Mouse (Mus musculus) embryonic facial prominence, embryonic 15.5 days (tissue): ENCODE data around the gene Rnf103. TPM values are rescaled to one million over a fixed set of nuclear protein-coding genes. Genes with fewer than 3 reads are reported as not detected.
"Not testable (repeated sequence)": the region's sequence is repeated elsewhere in the genome, so short reads cannot be mapped to it uniquely, and the experiment has no call there.

Experiments
- ATAC-seq: fragments of 200-750 bp; cut with Nextera tagmentation; 2 replicates; pipeline ENCODE4 v1.8.0; 2017; ENCODE audit warnings: low read depth, moderate TSS enrichment; ENCODE audit not compliant: insufficient number of reproducible peaks, low FRiP score, low TSS enrichment
- H3K27ac ChIP-seq: fragments of 300-500 bp; sonication (generic); replicated peaks from 2 replicates; pipeline ENCODE4 v1.5.1; 2015; ENCODE audit warnings: mild to moderate bottlenecking, inconsistent platforms
- H3K27me3 ChIP-seq: fragments of 300-500 bp; sonication (generic); 2 replicates; pipeline ENCODE4 v1.6.1; 2015; ENCODE audit warnings: inconsistent platforms
- H3K36me3 ChIP-seq: fragments of 300-500 bp; sonication (generic); 2 replicates; pipeline ENCODE4 v1.6.1; 2015; ENCODE audit warnings: mild to moderate bottlenecking, inconsistent platforms
- H3K4me1 ChIP-seq: fragments of 300-500 bp; sonication (generic); 2 replicates; pipeline ENCODE4 v1.6.1; 2015; ENCODE audit warnings: inconsistent platforms
- H3K4me2 ChIP-seq: fragments of 300-500 bp; sonication (generic); replicated peaks from 2 replicates; pipeline ENCODE4 v1.6.1; 2015; ENCODE audit warnings: mild to moderate bottlenecking, inconsistent platforms
- H3K4me3 ChIP-seq: fragments of 300-500 bp; sonication (generic); replicated peaks from 2 replicates; pipeline ENCODE4 v1.5.1; 2015; ENCODE audit warnings: mild to moderate bottlenecking, inconsistent platforms
- H3K9ac ChIP-seq: fragments of 300-500 bp; sonication (generic); 2 replicates; pipeline ENCODE4 v1.6.1; 2015; ENCODE audit warnings: inconsistent platforms
- H3K9me3 ChIP-seq: fragments of 300-500 bp; sonication (generic); replicated peaks from 2 replicates; pipeline ENCODE4 v1.6.1; 2016; ENCODE audit warnings: inconsistent platforms
- WGBS: fragments of 180-500 bp; shearing (Covaris S2); methylation state at CpG from one replicate; pipeline ENCODE4 v1.1.7; 2015; 5-methylcytosine and 5-hydroxymethylcytosine counted together
- polyA plus RNA-seq: library from polyadenylated mRNA; unstranded; fragments of >200 nt; fragmentation: Nextera tagmentation; extraction: Ambion mirVana; gene quantifications from 2 replicates; pipeline ENCODE4 v1.2.1, GENCODE M21; 2015

Rnf103 gene
- polyA plus RNA-seq, result 18.2 and 18.4 TPM in 2 replicates

GRCm38 (mm10) chr6:71493675-71494340 is at the start of gene Rnf103:
Gene Rnf103 (plus strand): TSS chr6:71493894.
- Histone ChIP-seq H3K9ac (peak within 1 kb of the TSS; percentile 94), H3K4me3 (peak within 1 kb of the TSS; percentile 87), H3K36me3 (no peaks in the 10 kb centered on the region), H3K4me1 (peaks cover 15% of the 10 kb centered on the region; the same call in 1 of the 2 replicates), H3K4me2 (peak within 1 kb of the TSS; percentile 64), H3K9me3 (no peaks in the 10 kb centered on the region), H3K27ac (peak within 1 kb of the TSS; percentile 98), H3K27me3 (no peaks in the 10 kb centered on the region)
- under 1% methylated on average over 72 of the region's 79 CpGs for WGBS
- peak; percentile 98 for ATAC-seq

GRCm38 (mm10) chr6:71444756-71445155 is 48.9 kb upstream of the Rnf103 start:
- no peaks in the 10 kb centered on the region for H3K27me3 ChIP-seq
- H3K36me3 ChIP-seq, result no peaks in the 10 kb centered on the region
- 54% methylated on average over 1 of the region's 1 CpGs for WGBS
- no peak for ATAC-seq
- H3K9me3 ChIP-seq, result no peaks in the 10 kb centered on the region
- H3K4me2 ChIP-seq, result no peak overlapping the region
- H3K9ac ChIP-seq, result no peak overlapping the region
- H3K4me1 ChIP-seq, result peaks cover 10% of the 10 kb centered on the region; the same call in 1 of the 2 replicates
- no peak overlapping the region for H3K27ac ChIP-seq
- no peak overlapping the region for H3K4me3 ChIP-seq

GRCm38 (mm10) chr6:71445560-71445959 is 48.1 kb upstream of the Rnf103 start:
- no peaks in the 10 kb centered on the region for H3K36me3 ChIP-seq
- 86% methylated on average over 6 of the region's 6 CpGs for WGBS
- no peak for ATAC-seq

GRCm38 (mm10) chr6:71452792-71453191 is 40.9 kb upstream of the Rnf103 start:
- 72% methylated on average over 2 of the region's 2 CpGs for WGBS
- Histone ChIP-seq H3K4me2 (no peak overlapping the region), H3K27ac (no peak overlapping the region), H3K4me1 (no peaks in the 10 kb centered on the region), H3K4me3 (no peak overlapping the region), H3K27me3 (no peaks in the 10 kb centered on the region), H3K9me3 (no peaks in the 10 kb centered on the region), H3K36me3 (no peaks in the 10 kb centered on the region), H3K9ac (no peak overlapping the region)
- ATAC-seq, result no peak

More at GRCm38 (mm10) chr6:71445560-71445959, 48.1 kb upstream of the Rnf103 start:
- Histone ChIP-seq H3K4me2 (no peak overlapping the region), H3K4me1 (peaks cover 10% of the 10 kb centered on the region; the same call in 1 of the 2 replicates), H3K4me3 (no peak overlapping the region), H3K27me3 (no peaks in the 10 kb centered on the region), H3K27ac (no peak overlapping the region), H3K9me3 (no peaks in the 10 kb centered on the region), H3K9ac (no peak overlapping the region)

- not testable (repeated sequence) for H3K36me3 ChIP-seq, H3K9ac ChIP-seq, H3K4me2 ChIP-seq, H3K4me3 ChIP-seq, H3K9me3 ChIP-seq, ATAC-seq, H3K4me1 ChIP-seq, H3K27me3 ChIP-seq, H3K27ac ChIP-seq
These were observed 39.5 kb upstream of the Rnf103 start for GRCm38 (mm10) chr6:71453983-71454739.

GRCm38 (mm10) chr6:71457956-71458608 is 35.6 kb upstream of the Rnf103 start:
- ATAC-seq, result no peak
- Histone ChIP-seq H3K4me1 (no peaks in the 10 kb centered on the region), H3K36me3 (no peaks in the 10 kb centered on the region), H3K9me3 (no peaks in the 10 kb centered on the region), H3K9ac (no peak overlapping the region), H3K27me3 (no peaks in the 10 kb centered on the region), H3K27ac (no peak overlapping the region), H3K4me3 (no peak overlapping the region), H3K4me2 (no peak overlapping the region)
- WGBS, result 59% methylated on average over 8 of the region's 8 CpGs

GRCm38 (mm10) chr6:71465146-71465545 is 28.5 kb upstream of the Rnf103 start:
- Histone ChIP-seq H3K27me3 (no peaks in the 10 kb centered on the region), H3K9me3 (no peaks in the 10 kb centered on the region), H3K27ac (no peak overlapping the region), H3K4me1 (no peaks in the 10 kb centered on the region), H3K36me3 (no peaks in the 10 kb centered on the region), H3K4me3 (no peak overlapping the region), H3K4me2 (no peak overlapping the region), H3K9ac (no peak overlapping the region)
- ATAC-seq, result no peak
- WGBS, result 86% methylated on average over 3 of the region's 3 CpGs

- ATAC-seq, result no peak
- Histone ChIP-seq H3K4me2 (no peak overlapping the region), H3K36me3 (no peaks in the 10 kb centered on the region), H3K9me3 (no peaks in the 10 kb centered on the region), H3K9ac (no peak overlapping the region), H3K4me3 (no peak overlapping the region), H3K4me1 (no peaks in the 10 kb centered on the region), H3K27ac (no peak overlapping the region), H3K27me3 (no peaks in the 10 kb centered on the region)
- WGBS, result 72% methylated on average over 4 of the region's 4 CpGs
These were observed 25.9 kb upstream of the Rnf103 start for GRCm38 (mm10) chr6:71467766-71468165.

GRCm38 (mm10) chr6:71469291-71469690 is 24.4 kb upstream of the Rnf103 start:
- Histone ChIP-seq H3K9ac (no peak overlapping the region), H3K27me3 (no peaks in the 10 kb centered on the region), H3K27ac (no peak overlapping the region), H3K4me3 (no peak overlapping the region), H3K36me3 (no peaks in the 10 kb centered on the region), H3K4me2 (no peak overlapping the region), H3K9me3 (no peaks in the 10 kb centered on the region), H3K4me1 (no peaks in the 10 kb centered on the region)
- 58% methylated on average over 3 of the region's 3 CpGs for WGBS
- ATAC-seq, result no peak

- no peaks in the 10 kb centered on the region for H3K27me3 ChIP-seq
- 74% methylated on average over 4 of the region's 4 CpGs for WGBS
- H3K36me3 ChIP-seq, result no peaks in the 10 kb centered on the region
- no peaks in the 10 kb centered on the region for H3K9me3 ChIP-seq
- H3K4me1 ChIP-seq, result no peaks in the 10 kb centered on the region
- H3K4me2 ChIP-seq, result no peak overlapping the region
- no peak overlapping the region for H3K9ac ChIP-seq
- ATAC-seq, result no peak
- no peak overlapping the region for H3K27ac ChIP-seq
- no peak overlapping the region for H3K4me3 ChIP-seq
These were observed 21.7 kb upstream of the Rnf103 start for GRCm38 (mm10) chr6:71471830-71472520.

GRCm38 (mm10) chr6:71472786-71473185 is 20.9 kb upstream of the Rnf103 start:
- Histone ChIP-seq H3K27ac (no peak overlapping the region), H3K9me3 (no peaks in the 10 kb centered on the region), H3K4me1 (no peaks in the 10 kb centered on the region), H3K36me3 (no peaks in the 10 kb centered on the region), H3K4me2 (no peak overlapping the region), H3K27me3 (no peaks in the 10 kb centered on the region), H3K4me3 (no peak overlapping the region), H3K9ac (no peak overlapping the region)
- ATAC-seq, result no peak
- WGBS, result 64% methylated on average over 1 of the region's 1 CpGs
